Mouse (Mus musculus) lung, adult 2 months (tissue): ENCODE results near the gene Tlr5. TPM values are rescaled to one million over a fixed set of nuclear protein-coding genes. Genes with fewer than 3 reads are reported as not detected.

Source experiments
- DNase-seq: peaks from one replicate; pipeline ENCODE4 v3.0.0; 2022
- H3K4me1 ChIP-seq: fragments of 200-500 bp; 2 replicates; pipeline ENCODE4 v1.6.1; 2011; ENCODE audit warnings: low read length; ENCODE audit not compliant: control insufficient read depth, insufficient read depth
- H3K4me3 ChIP-seq: fragments of 200-500 bp; replicated peaks from 2 replicates; pipeline ENCODE3; 2011; ENCODE audit warnings: low read depth, mild to moderate bottlenecking, control low read depth, low read length; ENCODE audit errors: extremely low read depth
- CTCF ChIP-seq: fragments of 200-500 bp; IDR thresholded peaks from 2 replicates; pipeline ENCODE4 v1.5.1; 2011; ENCODE audit warnings: mild to moderate bottlenecking, low read length, control low read depth; ENCODE audit not compliant: insufficient read depth
- POLR2A ChIP-seq: fragments of 200-500 bp; IDR thresholded peaks from 2 replicates; pipeline ENCODE4 v1.6.1; 2011; ENCODE audit warnings: low read depth, mild to moderate bottlenecking, control low read depth, low read length, borderline replicate concordance; ENCODE audit errors: extremely low read depth
- WGBS: fragments of 180-500 bp; shearing (Covaris S2); methylation state at CpG from one replicate; pipeline ENCODE4 v1.1.7; 2018; 5-methylcytosine and 5-hydroxymethylcytosine counted together
- polyA plus RNA-seq: library from polyadenylated mRNA; depleted of rRNA; stranded (reverse); fragments of >200 nt; gene quantifications from 2 replicates; pipeline ENCODE4 v1.2.3, GENCODE M21; 2012; rRNA removed

Gene Tlr5
- polyA plus RNA-seq, 1 experiment, result 7.4 TPM

DNA sequence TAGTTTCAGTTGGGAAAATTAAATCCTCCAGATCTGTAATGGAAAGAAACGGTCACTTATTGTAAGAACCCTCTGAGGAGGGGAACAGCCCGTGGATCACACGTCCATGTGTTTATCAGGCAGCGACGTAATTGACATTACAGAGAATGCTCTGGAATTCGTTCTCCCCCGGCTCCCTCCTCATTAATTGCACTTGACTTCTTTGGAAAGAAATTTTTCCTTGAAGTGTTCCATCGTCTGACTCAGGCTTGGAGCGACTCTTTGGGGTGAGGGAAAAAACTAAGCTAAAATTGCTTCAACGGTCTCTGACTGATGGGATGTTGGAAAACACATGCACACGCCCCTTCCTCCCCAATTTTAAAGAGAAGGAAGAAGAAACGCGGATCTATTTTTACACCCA, 31.7 kb downstream of the Tlr5 start:
- Histone ChIP-seq H3K4me3 (no peak overlapping the region), H3K4me1 (peaks cover 4% of the 10 kb centered on the region; the same call in 1 of the 2 replicates)
- 30% methylated on average over 13 of the region's 13 CpGs for WGBS
- TF ChIP-seq POLR2A (no peak), CTCF (no peak)
- no peak for DNase-seq

DNA sequence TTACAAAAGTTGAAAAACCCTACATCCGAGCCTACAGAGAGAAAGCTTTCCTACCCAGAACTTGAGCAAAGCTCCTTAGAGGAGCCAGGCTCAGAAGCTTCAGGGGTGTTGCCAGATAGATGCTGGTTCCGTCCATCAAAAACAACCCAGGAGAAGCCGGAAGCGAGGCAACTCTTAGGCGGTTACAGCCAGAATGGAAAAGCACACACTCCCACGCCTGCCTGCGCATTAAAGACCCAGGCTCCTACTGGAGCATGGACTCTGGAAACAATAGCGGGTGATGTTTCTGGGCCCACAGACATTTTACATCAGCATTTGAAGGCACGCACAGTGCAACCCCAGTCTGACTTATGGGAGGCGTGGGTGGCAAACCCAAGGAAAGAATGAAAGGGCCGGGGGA, 32.2 kb downstream of the Tlr5 start:
- WGBS, result 71% methylated on average over 11 of the region's 11 CpGs
- Histone ChIP-seq H3K4me1 (peaks cover 4% of the 10 kb centered on the region; the same call in 1 of the 2 replicates), H3K4me3 (no peak overlapping the region)
- TF ChIP-seq POLR2A (no peak), CTCF (no peak)
- no peak for DNase-seq

DNA sequence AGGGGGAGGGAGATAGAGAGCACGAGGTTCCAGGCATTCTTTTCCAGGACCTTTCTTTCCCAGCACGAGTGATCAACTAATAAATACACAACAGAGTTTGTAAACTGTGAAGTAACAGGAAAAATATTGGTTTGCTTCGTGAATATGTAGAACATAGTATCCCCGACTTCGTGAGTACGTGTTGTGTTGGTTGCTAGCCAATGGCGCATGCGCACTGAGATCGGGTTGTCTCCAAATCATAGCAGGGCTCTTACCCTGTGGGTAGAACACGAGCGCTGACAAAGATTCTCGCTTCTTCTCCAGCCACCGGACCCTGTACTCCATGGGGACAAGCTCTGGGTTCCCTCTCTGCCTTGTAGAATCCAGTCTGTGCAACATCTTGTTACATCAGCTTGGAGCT, 33.2 kb downstream of the Tlr5 start:
- TF ChIP-seq POLR2A (no peak), CTCF (no peak)
- no peak for DNase-seq

DNA sequence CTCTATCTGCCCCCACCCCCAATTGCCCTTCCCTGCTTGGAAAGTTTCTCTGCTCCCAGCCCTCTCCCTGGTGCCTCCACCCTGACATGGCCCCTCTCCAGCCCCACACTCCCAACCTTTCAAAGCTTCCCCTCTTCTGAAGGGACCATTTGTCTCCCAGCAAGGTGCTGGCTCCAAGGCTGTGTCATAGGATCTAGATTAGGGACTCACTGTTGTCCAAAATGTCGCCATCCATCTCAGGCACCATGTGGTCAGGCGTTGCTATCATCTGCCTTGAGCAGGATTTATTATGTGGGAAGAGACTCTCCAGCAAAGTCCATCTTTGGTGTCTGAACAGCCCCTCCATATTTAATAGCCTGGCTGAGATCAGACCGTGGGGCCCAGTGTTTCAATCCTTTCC, 34.1 kb downstream of the Tlr5 start:
- DNase-seq, result no peak
- TF ChIP-seq CTCF (no peak), POLR2A (no peak)
- WGBS, result 53% methylated on average over 3 of the region's 3 CpGs
- Histone ChIP-seq H3K4me3 (no peak overlapping the region), H3K4me1 (no peaks in the 10 kb centered on the region)

More for the DNA sequence above, 33.2 kb downstream of the Tlr5 start:
- WGBS, result 76% methylated on average over 13 of the region's 13 CpGs
- Histone ChIP-seq H3K4me3 (no peak overlapping the region), H3K4me1 (peaks cover 4% of the 10 kb centered on the region; the same call in 1 of the 2 replicates)

DNA sequence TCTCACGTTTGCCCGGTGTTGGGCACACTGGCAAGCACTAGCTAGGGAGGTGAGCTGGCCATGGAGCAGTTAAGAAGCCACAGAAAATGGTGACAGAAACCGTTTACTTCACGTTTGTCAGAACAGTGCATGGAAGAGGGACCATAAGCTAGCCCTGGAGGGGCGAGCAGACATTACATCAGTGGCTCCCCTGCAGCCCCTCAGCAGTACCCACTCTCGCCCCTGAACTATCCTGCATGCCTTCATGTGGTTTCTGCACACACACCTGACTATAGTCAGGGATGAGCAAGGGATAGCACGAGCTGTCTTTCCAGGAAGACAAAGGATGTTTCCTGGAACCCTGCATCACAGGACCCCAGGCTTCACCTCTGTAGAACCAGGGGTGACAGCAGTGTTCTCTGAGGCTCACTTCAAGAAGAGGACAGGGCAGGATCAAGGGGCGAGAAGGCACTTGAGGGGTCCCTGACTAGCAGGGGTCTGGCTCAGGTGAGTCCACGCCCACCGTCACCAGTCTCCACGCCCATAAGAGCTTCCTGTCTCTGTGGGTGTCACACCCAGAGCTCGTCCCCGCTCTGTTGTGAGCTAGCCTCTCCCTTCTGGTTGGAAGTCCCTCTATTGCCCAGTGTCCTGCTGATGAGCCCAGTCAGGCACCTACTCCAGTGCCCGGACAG, 35.6 kb downstream of the Tlr5 start:
- no peak overlapping the region for H3K4me3 ChIP-seq
- no peak for DNase-seq
- H3K4me1 ChIP-seq, result no peaks in the 10 kb centered on the region
- no peak for TF ChIP-seq CTCF
- no peak for TF ChIP-seq POLR2A
- 73% methylated on average over 14 of the region's 14 CpGs for WGBS

DNA sequence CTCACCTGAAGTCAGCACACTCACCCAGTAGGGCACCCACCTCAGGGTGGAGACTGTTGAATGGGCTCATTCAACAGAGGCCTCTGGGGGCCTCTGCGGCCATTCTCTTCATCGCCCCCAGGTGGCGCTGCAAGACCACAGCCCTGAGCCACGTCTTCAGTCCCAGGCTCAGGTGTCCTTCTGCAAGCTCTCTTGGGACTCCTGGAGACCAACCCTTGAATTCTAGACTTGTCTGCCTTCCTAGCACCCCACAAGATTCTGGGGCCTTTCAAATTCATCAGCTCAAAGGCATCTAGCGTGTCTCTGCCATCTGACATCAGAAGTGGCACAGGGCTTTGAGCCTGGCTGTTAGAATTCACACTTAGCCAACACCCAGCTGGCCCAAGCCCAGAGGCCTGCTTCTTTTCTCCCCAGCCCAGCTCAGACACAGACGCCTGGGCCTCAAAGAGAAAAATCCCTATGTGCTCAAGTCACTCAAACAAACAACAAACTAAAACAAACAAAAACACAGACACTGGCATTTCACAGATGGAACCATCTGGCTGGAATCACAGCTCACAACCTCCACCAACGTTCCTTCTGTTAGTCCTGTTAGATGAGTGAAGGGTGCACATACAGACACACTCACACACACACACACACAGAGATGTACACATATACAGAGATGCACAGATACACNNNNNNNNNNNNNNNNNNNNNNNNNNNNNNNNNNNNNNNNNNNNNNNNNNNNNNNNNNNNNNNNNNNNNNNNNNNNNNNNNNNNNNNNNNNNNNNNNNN, 36.6 kb downstream of the Tlr5 start:
- peak; percentile 69 for DNase-seq

More for the DNA sequence above, 36.6 kb downstream of the Tlr5 start:
- 10% methylated on average over 7 of the region's 7 CpGs for WGBS
- Histone ChIP-seq H3K4me1 (no peaks in the 10 kb centered on the region), H3K4me3 (no peak overlapping the region)
- TF ChIP-seq CTCF (peak; percentile 86), POLR2A (no peak)

Other genes with a start within 250 kb of the Tlr5 start
- not detected in 2 replicates for gene Ccdc185, start 205.6 kb upstream of the Tlr5 start, polyA plus RNA-seq
- 12.8 and 13.1 TPM in 2 replicates for gene Susd4, start 190.9 kb upstream of the Tlr5 start, polyA plus RNA-seq